Mouse (Mus musculus): ENCODE data around the gene Fam208b. TPM values are rescaled to one million over a fixed set of nuclear protein-coding genes. Genes with fewer than 3 reads are reported as not detected.

Gene Fam208b
- total and polyA plus RNA-seq, 3 experiments, result 12.5 to 28.1 (median 26.4) TPM

GRCm38 (mm10) chr13:3659163-3660160, 48.6 kb upstream of the Fam208b start:
- H3K27me3 ChIP-seq (replicated peaks), result no peaks in the 10 kb centered on the region
- H3K4me2 ChIP-seq (ENCODE audit: insufficient read depth, low read depth, poor library complexity, severe bottlenecking), result 0 out of 2 replicates have a peak overlapping the region, but pooled peaks have one; percentile 2
- no peaks in the 10 kb centered on the region for H3K36me3 ChIP-seq (replicated peaks in 1 of 2; ENCODE audit: control insufficient read depth in 1 of 2, insufficient read depth in 1 of 2, low read length in 1 of 2)
- H3K9me3 ChIP-seq (replicated peaks; ENCODE audit: low read length), result no peaks in the 10 kb centered on the region
- H3K4me1 ChIP-seq (ENCODE audit: control insufficient read depth in 1 of 2, insufficient read depth in 2 of 2), result no peaks in the 10 kb centered on the region; a peak in 1 of 4 replicates
- H3K4me3 ChIP-seq (replicated peaks in 1 of 3; ENCODE audit: low read depth in 2 of 3, low read length in 2 of 3, poor library complexity in 1 of 3), result no peak overlapping the region
- dilution Hi-C loops (cut with MboI; ENCODE audit: extremely low pct_ligation_motif_present, extremely low pct_unique_long_range_greater_than_20kb, low sequenced_read_pairs), result no loop called here
- TF ChIP-seq SMC3 (IDR thresholded peaks at IDR 0.05; ENCODE audit: low read depth, low read length) (no peak), JUND (conservative IDR thresholded peaks at IDR 0.05; ENCODE audit: low read depth, low read length) (no peak), USF1 (IDR thresholded peaks at IDR 0.05; ENCODE audit: low read depth, low read length) (no peak), CHD2 (IDR thresholded peaks at IDR 0.05; ENCODE audit: low read length) (no peak), ZKSCAN1 (IDR thresholded peaks at IDR 0.05; ENCODE audit: borderline replicate concordance, low read depth, low read length) (no peak), NELFE (IDR thresholded peaks at IDR 0.05; ENCODE audit: low read depth, low read length) (no peak), ZC3H11A (IDR thresholded peaks at IDR 0.05; ENCODE audit: low read depth, low read length) (no peak), NRF1 (IDR thresholded peaks at IDR 0.05; ENCODE audit: low read depth, low read length) (no peak), ZNF384 (IDR thresholded peaks at IDR 0.05; ENCODE audit: low read depth, low read length) (no peak), EP300 (IDR thresholded peaks at IDR 0.05; ENCODE audit: low read length) (no peak), RAD21 (IDR thresholded peaks at IDR 0.05; ENCODE audit: low read depth, low read length) (no peak), CTCF (conservative IDR thresholded peaks at IDR 0.05 in 1 of 2, IDR thresholded peaks at IDR 0.05 in 1 of 2; ENCODE audit: low read depth in 2 of 2, low read length in 2 of 2) (no peak), POLR2AphosphoS2 (IDR thresholded peaks at IDR 0.05; ENCODE audit: low read depth, low read length) (no peak), MYC (IDR thresholded peaks at IDR 0.05; ENCODE audit: low read depth, low read length) (no peak), HCFC1 (IDR thresholded peaks at IDR 0.05; ENCODE audit: low read depth, low read length) (no peak), ETS1 (conservative IDR thresholded peaks at IDR 0.05; ENCODE audit: low read depth, low read length) (no peak)
- in situ Hi-C loops (cut with MboI; ENCODE audit: low pct_ligation_motif_present, low pct_unique_long_range_greater_than_20kb, low sequenced_read_pairs), result no loop called here
- DNase-seq (ENCODE audit: extremely low read depth), result no peak
- H3K9ac ChIP-seq (ENCODE audit: insufficient read depth, low read depth), result no peak overlapping the region
- H3K79me2 ChIP-seq (replicated peaks; ENCODE audit: control insufficient read depth, extremely low read depth, insufficient read depth, poor library complexity, severe bottlenecking), result no peaks in the 10 kb centered on the region
- no peak overlapping the region for H3K27ac ChIP-seq (ENCODE audit: insufficient read depth, low read depth)

GRCm38 (mm10) chr13:3654432-3654831, 43.5 kb upstream of the Fam208b start:
- H3K4me1 ChIP-seq (ENCODE audit: control insufficient read depth in 1 of 2, insufficient read depth in 2 of 2), result no peaks in the 10 kb centered on the region
- no peak overlapping the region for H3K4me2 ChIP-seq (ENCODE audit: insufficient read depth, low read depth, poor library complexity, severe bottlenecking)
- no peaks in the 10 kb centered on the region for H3K79me2 ChIP-seq (replicated peaks; ENCODE audit: control insufficient read depth, extremely low read depth, insufficient read depth, poor library complexity, severe bottlenecking)
- H3K9me3 ChIP-seq (replicated peaks; ENCODE audit: low read length), result no peaks in the 10 kb centered on the region
- in situ Hi-C loops (cut with MboI; ENCODE audit: low pct_ligation_motif_present, low pct_unique_long_range_greater_than_20kb, low sequenced_read_pairs) (no loop called here), dilution Hi-C loops (cut with MboI; ENCODE audit: extremely low pct_ligation_motif_present, extremely low pct_unique_long_range_greater_than_20kb, low sequenced_read_pairs) (no loop called here)
- no peak overlapping the region for H3K9ac ChIP-seq (ENCODE audit: insufficient read depth, low read depth)
- peaks cover 4 to 9% of the 10 kb centered on the region in 2 experiments for H3K36me3 ChIP-seq (replicated peaks in 1 of 2; ENCODE audit: control insufficient read depth in 1 of 2, insufficient read depth in 1 of 2, low read length in 1 of 2)
- H3K4me3 ChIP-seq (replicated peaks in 1 of 3; ENCODE audit: low read depth in 2 of 3, low read length in 2 of 3, poor library complexity in 1 of 3), result no peak overlapping the region
- DNase-seq (ENCODE audit: extremely low read depth), result no peak
- TF ChIP-seq UBTF (IDR thresholded peaks at IDR 0.05; ENCODE audit: low read depth, low read length) (no peak), ELF1 (IDR thresholded peaks at IDR 0.05; ENCODE audit: low read depth, low read length) (no peak), JUND (conservative IDR thresholded peaks at IDR 0.05; ENCODE audit: low read depth, low read length) (no peak), ZKSCAN1 (IDR thresholded peaks at IDR 0.05; ENCODE audit: borderline replicate concordance, low read depth, low read length) (no peak), MYC (IDR thresholded peaks at IDR 0.05; ENCODE audit: low read depth, low read length) (no peak), POLR2AphosphoS2 (IDR thresholded peaks at IDR 0.05; ENCODE audit: low read depth, low read length) (no peak), IRF4 (IDR thresholded peaks at IDR 0.05; ENCODE audit: low read depth, low read length) (no peak), MAZ (IDR thresholded peaks at IDR 0.05; ENCODE audit: low read depth, low read length) (no peak), POLR2A (IDR thresholded peaks at IDR 0.05; ENCODE audit: low read depth, low read length) (no peak), USF1 (IDR thresholded peaks at IDR 0.05; ENCODE audit: low read depth, low read length) (no peak), E2F4 (IDR thresholded peaks at IDR 0.05; ENCODE audit: insufficient replicate concordance, low read depth, low read length) (no peak), CTCF (conservative IDR thresholded peaks at IDR 0.05 in 1 of 2, IDR thresholded peaks at IDR 0.05 in 1 of 2; ENCODE audit: low read depth in 2 of 2, low read length in 2 of 2) (no peak), HCFC1 (IDR thresholded peaks at IDR 0.05; ENCODE audit: low read depth, low read length) (no peak), ZNF384 (IDR thresholded peaks at IDR 0.05; ENCODE audit: low read depth, low read length) (no peak), JUN (IDR thresholded peaks at IDR 0.05; ENCODE audit: insufficient read depth, low read depth, low read length) (no peak), ZC3H11A (IDR thresholded peaks at IDR 0.05; ENCODE audit: low read depth, low read length) (no peak), EP300 (IDR thresholded peaks at IDR 0.05; ENCODE audit: low read length) (no peak)
- H3K27ac ChIP-seq (ENCODE audit: insufficient read depth, low read depth), result no peak overlapping the region
- H3K27me3 ChIP-seq (replicated peaks), result no peaks in the 10 kb centered on the region

Measured in CH12.LX (cell line).